Mouse (Mus musculus) liver, adult 2 months (tissue): ENCODE measurements at regions not wholly inside any gene's neighbourhood (a gene's known extent, or its start where the extent isn't known, plus 50 kb on each side); places are given as distances from the start of the nearest gene placed in this dataset.

Source experiments
- CTCF ChIP-seq: fragments of 200-500 bp; IDR thresholded peaks from 2 replicates; pipeline ENCODE4 v1.5.1; 2011; ENCODE audit warnings: low read depth, low read length, control low read depth
- POLR2A ChIP-seq: fragments of 200-500 bp; IDR thresholded peaks from 2 replicates; pipeline ENCODE4 v1.6.1; 2011; ENCODE audit warnings: low read length, control low read depth; ENCODE audit not compliant: insufficient read depth; ENCODE audit errors: extremely low read depth

- no peak for TF ChIP-seq CTCF
- TF ChIP-seq POLR2A, result no peak
Measured at GRCm38 (mm10) chr6:49919813-49920170, 97.3 kb downstream of the Npy start.
